Mouse (Mus musculus): ENCODE measurements around the gene Gabrp. TPM values are rescaled to one million over a fixed set of nuclear protein-coding genes. Genes with fewer than 3 reads are reported as not detected.
A peak's percentile ranks its signal among the peaks of the same experiment; 100 is the strongest.

The Gabrp gene
- polyA plus RNA-seq, 1 experiment from 2014 or later = 1.5 TPM

DNA sequence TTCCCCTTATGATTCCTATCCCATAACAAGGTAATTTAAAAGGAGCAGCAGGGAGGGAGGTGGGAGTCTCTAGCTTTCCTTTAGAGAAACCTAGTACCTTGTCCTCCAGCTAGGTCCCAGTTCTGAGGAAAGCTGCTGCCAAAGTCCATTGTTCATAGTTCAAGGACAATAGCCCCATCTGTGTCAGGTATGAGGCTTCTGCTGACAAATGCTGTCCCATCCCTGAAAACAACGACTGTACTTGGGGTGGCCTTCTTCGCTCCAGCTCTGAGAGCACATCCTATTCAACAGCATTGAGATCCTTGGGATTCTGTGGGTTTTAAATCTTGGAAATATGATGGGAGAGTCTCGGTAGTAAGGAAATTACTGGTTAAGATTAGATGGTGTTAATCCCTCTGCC, 42.1 kb downstream of the Gabrp start:
- no peak overlapping the region for H3K4me2 ChIP-seq (ENCODE audit: low read length)
- no peak overlapping the region for H3K27ac ChIP-seq
- no peaks in the 10 kb centered on the region for H3K9me3 ChIP-seq (replicated peaks; ENCODE audit: low read length)
- no peak overlapping the region for H3K9ac ChIP-seq (ENCODE audit: low read depth, low read length)
- WGBS = 94% methylated on average over 3 of the region's 3 CpGs
- DNase-seq (ENCODE audit: low spot score) (no peak), ATAC-seq (replicated peaks; ENCODE audit: low FRiP score, low read depth) (no peak)
- H3K27me3 ChIP-seq (ENCODE audit: insufficient read depth, low read length) = no peaks in the 10 kb centered on the region
- H3K36me3 ChIP-seq (ENCODE audit: insufficient read depth, low read length) = no peaks in the 10 kb centered on the region
- no peak for TF ChIP-seq CTCF (IDR thresholded peaks at IDR 0.05; ENCODE audit: low read depth)
- H3K4me1 ChIP-seq (replicated peaks; ENCODE audit: insufficient read depth, low read length) = no peaks in the 10 kb centered on the region
- H3K4me3 ChIP-seq (replicated peaks; ENCODE audit: low read depth, low read length) = no peak overlapping the region

DNA sequence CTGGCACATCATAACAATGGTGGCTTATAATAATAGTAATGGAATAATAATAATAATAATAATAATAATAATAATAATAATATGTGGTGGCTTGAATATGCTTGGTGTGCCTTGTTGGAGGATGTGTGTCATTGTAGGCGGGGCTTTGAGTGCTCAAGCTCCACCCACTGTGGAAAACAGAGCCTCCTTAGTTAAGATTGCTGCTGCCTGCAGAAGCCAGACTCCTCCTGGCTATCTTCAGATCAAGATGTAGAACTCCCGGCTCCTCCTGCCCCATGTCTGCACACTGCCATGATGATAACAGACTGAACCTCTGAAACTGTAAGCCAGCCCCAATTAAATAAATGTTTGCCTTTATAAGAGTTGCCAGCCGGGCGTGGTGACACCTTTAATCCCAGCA, 44.2 kb downstream of the Gabrp start:
- Histone ChIP-seq H3K36me3 (ENCODE audit: insufficient read depth, low read length) (no peaks in the 10 kb centered on the region), H3K9me3 (replicated peaks; ENCODE audit: low read length) (no peaks in the 10 kb centered on the region), H3K27ac (no peak overlapping the region), H3K4me1 (replicated peaks; ENCODE audit: insufficient read depth, low read length) (no peaks in the 10 kb centered on the region), H3K4me2 (ENCODE audit: low read length) (no peak overlapping the region), H3K4me3 (replicated peaks; ENCODE audit: low read depth, low read length) (no peak overlapping the region), H3K9ac (ENCODE audit: low read depth, low read length) (no peak overlapping the region), H3K27me3 (ENCODE audit: insufficient read depth, low read length) (no peaks in the 10 kb centered on the region)
- 90% methylated on average over 4 of the region's 4 CpGs for WGBS
- no peak for DNase-seq (ENCODE audit: low spot score)
- no peak for TF ChIP-seq CTCF (IDR thresholded peaks at IDR 0.05; ENCODE audit: low read depth)
- ATAC-seq (replicated peaks; ENCODE audit: low FRiP score, low read depth) = no peak

- TF ChIP-seq CTCF (IDR thresholded peaks at IDR 0.05; ENCODE audit: low read depth) = no peak
- DNase-seq (ENCODE audit: low spot score) (no peak), ATAC-seq (replicated peaks; ENCODE audit: low FRiP score, low read depth) (no peak)
- Histone ChIP-seq H3K4me3 (replicated peaks; ENCODE audit: low read depth, low read length) (no peak overlapping the region), H3K9me3 (replicated peaks; ENCODE audit: low read length) (no peaks in the 10 kb centered on the region), H3K9ac (ENCODE audit: low read depth, low read length) (no peak overlapping the region), H3K27me3 (ENCODE audit: insufficient read depth, low read length) (no peaks in the 10 kb centered on the region), H3K4me1 (replicated peaks; ENCODE audit: insufficient read depth, low read length) (no peaks in the 10 kb centered on the region), H3K27ac (no peak overlapping the region), H3K36me3 (ENCODE audit: insufficient read depth, low read length) (no peaks in the 10 kb centered on the region), H3K4me2 (ENCODE audit: low read length) (no peak overlapping the region)
- 51% methylated on average over 3 of the region's 3 CpGs for WGBS
Measured at GRCm38 (mm10) chr11:33533577-33533976, 45.2 kb downstream of the Gabrp start.

GRCm38 (mm10) chr11:33529576-33529975, 49.2 kb downstream of the Gabrp start:
- TF ChIP-seq CTCF (IDR thresholded peaks at IDR 0.05; ENCODE audit: low read depth) = no peak
- Histone ChIP-seq H3K9ac (ENCODE audit: low read depth, low read length) (no peak overlapping the region), H3K27ac (no peak overlapping the region), H3K4me2 (ENCODE audit: low read length) (no peak overlapping the region), H3K9me3 (replicated peaks; ENCODE audit: low read length) (no peaks in the 10 kb centered on the region), H3K36me3 (ENCODE audit: insufficient read depth, low read length) (no peaks in the 10 kb centered on the region), H3K4me1 (replicated peaks; ENCODE audit: insufficient read depth, low read length) (no peaks in the 10 kb centered on the region), H3K27me3 (ENCODE audit: insufficient read depth, low read length) (no peaks in the 10 kb centered on the region), H3K4me3 (replicated peaks; ENCODE audit: low read depth, low read length) (no peak overlapping the region)
- ATAC-seq (replicated peaks; ENCODE audit: low FRiP score, low read depth) = no peak
- peak; percentile 9 for DNase-seq (ENCODE audit: low spot score)
- 26% methylated on average over 2 of the region's 2 CpGs for WGBS

- Histone ChIP-seq H3K27me3 (ENCODE audit: insufficient read depth, low read length) (no peaks in the 10 kb centered on the region), H3K9ac (ENCODE audit: low read depth, low read length) (peak within 1 kb of the TSS; percentile 96), H3K4me1 (replicated peaks; ENCODE audit: insufficient read depth, low read length) (no peaks in the 10 kb centered on the region), H3K4me2 (ENCODE audit: low read length) (peak within 1 kb of the TSS; percentile 79), H3K9me3 (replicated peaks; ENCODE audit: low read length) (no peaks in the 10 kb centered on the region), H3K4me3 (replicated peaks; ENCODE audit: low read depth, low read length) (peak within 1 kb of the TSS; percentile 87), H3K36me3 (ENCODE audit: insufficient read depth, low read length) (no peaks in the 10 kb centered on the region), H3K27ac (peak within 1 kb of the TSS; percentile 85)
- TF ChIP-seq CTCF (IDR thresholded peaks at IDR 0.05; ENCODE audit: low read depth) = no peak
- DNase-seq (ENCODE audit: low spot score) (peak; percentile 72), ATAC-seq (replicated peaks; ENCODE audit: low FRiP score, low read depth) (peak; percentile 82)
- WGBS = 2% methylated on average over 56 of the region's 72 CpGs
Measured at GRCm38 (mm10) chr11:33513376-33513991, 65.3 kb downstream of the Gabrp start, which contains the start of gene Ranbp17. Gene Ranbp17, minus strand, starts transcription at chr11:33513746.

DNA sequence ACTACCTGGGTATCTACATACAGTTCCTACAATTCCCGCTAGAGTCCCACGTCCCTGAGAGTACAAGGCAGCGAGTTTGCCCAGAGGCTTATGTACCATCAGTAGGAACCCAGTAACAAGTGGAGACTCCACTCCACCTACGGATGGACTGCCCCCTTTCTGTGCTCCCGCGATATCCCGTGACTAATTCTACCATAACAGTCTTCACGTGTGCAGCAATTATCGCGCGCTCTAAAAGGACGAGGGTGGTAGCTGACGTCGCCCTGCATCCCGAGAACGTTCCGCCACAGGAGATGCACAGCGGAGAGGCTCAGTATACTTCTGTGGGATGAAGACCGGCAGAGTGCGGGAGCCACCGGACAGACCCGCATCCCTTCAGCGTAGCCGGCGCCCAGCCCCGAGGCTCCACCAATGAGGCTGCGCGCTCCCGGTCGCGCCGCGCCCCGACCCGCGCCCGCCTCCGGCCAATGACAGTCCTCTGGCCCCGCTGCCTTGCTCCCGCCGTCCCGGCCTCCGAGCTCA, 65.8 kb downstream of the Gabrp start:
- peak overlapping the region; percentile 85 for H3K27ac ChIP-seq
- ATAC-seq (replicated peaks; ENCODE audit: low FRiP score, low read depth) (peak; percentile 92), DNase-seq (ENCODE audit: low spot score) (peak; percentile 92)
- no peaks in the 10 kb centered on the region for H3K9me3 ChIP-seq (replicated peaks; ENCODE audit: low read length)
- no peaks in the 10 kb centered on the region for H3K27me3 ChIP-seq (ENCODE audit: insufficient read depth, low read length)
- TF ChIP-seq CTCF (IDR thresholded peaks at IDR 0.05; ENCODE audit: low read depth) = peak; percentile 43; the same call in 1 of the 2 replicates
- no peaks in the 10 kb centered on the region for H3K36me3 ChIP-seq (ENCODE audit: insufficient read depth, low read length)
- no peaks in the 10 kb centered on the region for H3K4me1 ChIP-seq (replicated peaks; ENCODE audit: insufficient read depth, low read length)
- WGBS = 1% methylated on average over 26 of the region's 43 CpGs
- peak overlapping the region; percentile 87 for H3K4me3 ChIP-seq (replicated peaks; ENCODE audit: low read depth, low read length)
- H3K4me2 ChIP-seq (ENCODE audit: low read length) = peak overlapping the region; percentile 79
- peak overlapping the region; percentile 96 for H3K9ac ChIP-seq (ENCODE audit: low read depth, low read length)

Data from kidney, postnatal 0 days (tissue).